Mouse (Mus musculus) midbrain, embryonic 16.5 days (tissue): ENCODE data around the gene Zbtb12. TPM values are rescaled to one million over a fixed set of nuclear protein-coding genes. Genes with fewer than 3 reads are reported as not detected.

Experiments used
- ATAC-seq: fragments of 200-750 bp; cut with Nextera tagmentation; 2 replicates; pipeline ENCODE4 v1.8.0; 2017; ENCODE audit warnings: moderate TSS enrichment
- H3K27ac ChIP-seq: fragments of 300-500 bp; sonication (generic); 2 replicates; pipeline ENCODE4 v1.5.1; 2014; ENCODE audit warnings: mild to moderate bottlenecking, low read length, mixed read lengths
- H3K27me3 ChIP-seq: fragments of 300-500 bp; sonication (generic); 2 replicates; pipeline ENCODE4 v1.6.1; 2014; ENCODE audit warnings: low read depth, low read length, mixed read lengths; ENCODE audit not compliant: control insufficient read depth, insufficient read depth
- H3K36me3 ChIP-seq: fragments of 300-500 bp; sonication (generic); 2 replicates; pipeline ENCODE4 v1.6.1; 2014; ENCODE audit warnings: mild to moderate bottlenecking, low read length, moderate library complexity, mixed read lengths; ENCODE audit not compliant: control insufficient read depth, insufficient read depth
- H3K4me1 ChIP-seq: fragments of 300-500 bp; sonication (generic); 2 replicates; pipeline ENCODE4 v1.6.1; 2014; ENCODE audit warnings: mild to moderate bottlenecking, low read length, mixed read lengths; ENCODE audit not compliant: control insufficient read depth, insufficient read depth
- H3K4me2 ChIP-seq: fragments of 300-500 bp; sonication (generic); 2 replicates; pipeline ENCODE4 v1.6.1; 2014; ENCODE audit warnings: mild to moderate bottlenecking, low read length, mixed read lengths
- H3K4me3 ChIP-seq: fragments of 300-500 bp; sonication (generic); 2 replicates; pipeline ENCODE4 v1.5.1; 2014; ENCODE audit warnings: low read depth, mild to moderate bottlenecking, low read length, moderate library complexity, mixed read lengths
- H3K9ac ChIP-seq: fragments of 300-500 bp; sonication (generic); 2 replicates; pipeline ENCODE4 v1.6.1; 2014; ENCODE audit warnings: low read depth, low read length, mixed read lengths
- H3K9me3 ChIP-seq: fragments of 300-500 bp; sonication (generic); replicated peaks from 2 replicates; pipeline ENCODE4 v1.6.1; 2014; ENCODE audit warnings: mild to moderate bottlenecking, low read length, mixed read lengths; ENCODE audit not compliant: control insufficient read depth, poor library complexity, severe bottlenecking
- WGBS: fragments of 180-500 bp; shearing (Covaris S2); extraction: QIAGEN DNeasy Blood & Tissue Kit; methylation state at CpG from one replicate; pipeline ENCODE4 v1.1.7; 2014; 5-methylcytosine and 5-hydroxymethylcytosine counted together
- polyA plus RNA-seq: library from polyadenylated mRNA; unstranded; fragments of >200 nt; fragmentation: Nextera tagmentation; extraction: Ambion mirVana; gene quantifications from 2 replicates; pipeline ENCODE4 v1.2.1, GENCODE M21; 2015

The Zbtb12 gene
- polyA plus RNA-seq, 1 experiment from 2014 or later: 12.4 TPM

- Histone ChIP-seq H3K4me3 (peak within 1 kb of the TSS; percentile 81), H3K9me3 (no peaks in the 10 kb centered on the region), H3K27me3 (no peaks in the 10 kb centered on the region), H3K27ac (peak within 1 kb of the TSS; percentile 77), H3K4me2 (peak within 1 kb of the TSS; percentile 95), H3K4me1 (peaks cover 7% of the 10 kb centered on the region), H3K36me3 (peaks cover 9% of the 10 kb centered on the region; the same call in 1 of the 2 replicates), H3K9ac (peak within 1 kb of the TSS; percentile 79)
- under 1% methylated on average over 37 of the region's 38 CpGs for WGBS
- ATAC-seq: peak; percentile 98
These were observed 51.9 kb downstream of the Zbtb12 start, which contains the start of gene Neu1 for GRCm38 (mm10) chr17:34931061-34931734. TSS of gene Neu1 (plus strand) at chr17:34931253.

GRCm38 (mm10) chr17:34931735-34932098 lies 52.4 kb downstream of the Zbtb12 start:
- H3K9me3 ChIP-seq: no peaks in the 10 kb centered on the region
- H3K27me3 ChIP-seq: no peaks in the 10 kb centered on the region
- H3K4me2 ChIP-seq: peak overlapping the region; percentile 95
- H3K9ac ChIP-seq: peak overlapping the region; percentile 79
- H3K4me1 ChIP-seq: peaks cover 7% of the 10 kb centered on the region
- H3K4me3 ChIP-seq: peak overlapping the region; percentile 81
- H3K36me3 ChIP-seq: peaks cover 9% of the 10 kb centered on the region; the same call in 1 of the 2 replicates
- ATAC-seq: peak; percentile 66; the same call in 1 of the 2 replicates
- H3K27ac ChIP-seq: peak overlapping the region; percentile 77
- 5% methylated on average over 14 of the region's 14 CpGs for WGBS

- no peak for ATAC-seq
- H3K27ac ChIP-seq: no peak overlapping the region; the same call in 1 of the 2 replicates
- no peaks in the 10 kb centered on the region for H3K27me3 ChIP-seq
- H3K4me3 ChIP-seq: peak overlapping the region; percentile 81
- H3K9me3 ChIP-seq: no peaks in the 10 kb centered on the region
- 89% methylated on average over 8 of the region's 8 CpGs for WGBS
- peak overlapping the region; percentile 95 for H3K4me2 ChIP-seq
- peaks cover 9% of the 10 kb centered on the region; the same call in 1 of the 2 replicates for H3K36me3 ChIP-seq
- H3K4me1 ChIP-seq: peaks cover 7% of the 10 kb centered on the region
- H3K9ac ChIP-seq: peak overlapping the region; percentile 79
These were observed 53.0 kb downstream of the Zbtb12 start for GRCm38 (mm10) chr17:34932287-34932686.

- no peaks in the 10 kb centered on the region for H3K27me3 ChIP-seq
- ATAC-seq: no peak
- H3K9ac ChIP-seq: no peak overlapping the region
- no peak overlapping the region for H3K4me2 ChIP-seq
- no peak overlapping the region for H3K4me3 ChIP-seq
- H3K36me3 ChIP-seq: peaks cover 9% of the 10 kb centered on the region; the same call in 1 of the 2 replicates
- peaks cover 7% of the 10 kb centered on the region for H3K4me1 ChIP-seq
- WGBS: 70% methylated on average over 24 of the region's 24 CpGs
- no peaks in the 10 kb centered on the region for H3K9me3 ChIP-seq
- no peak overlapping the region for H3K27ac ChIP-seq
These were observed 54.7 kb downstream of the Zbtb12 start for GRCm38 (mm10) chr17:34934031-34934430.

- Histone ChIP-seq H3K4me2 (no peak overlapping the region), H3K36me3 (peaks cover 9% of the 10 kb centered on the region; the same call in 1 of the 2 replicates), H3K9ac (no peak overlapping the region), H3K9me3 (no peaks in the 10 kb centered on the region), H3K4me1 (peaks cover 7% of the 10 kb centered on the region), H3K4me3 (no peak overlapping the region), H3K27me3 (no peaks in the 10 kb centered on the region), H3K27ac (no peak overlapping the region)
- no peak for ATAC-seq
- WGBS: 58% methylated on average over 8 of the region's 8 CpGs
These were observed 55.5 kb downstream of the Zbtb12 start for GRCm38 (mm10) chr17:34934830-34935229.

- ATAC-seq: no peak
- 89% methylated on average over 6 of the region's 6 CpGs for WGBS
- H3K27me3 ChIP-seq: no peaks in the 10 kb centered on the region
- 0 out of 2 replicates have a peak, but pooled peaks cover 2% of the 10 kb centered on the region for H3K4me1 ChIP-seq
- H3K9ac ChIP-seq: no peak overlapping the region
- H3K27ac ChIP-seq: no peak overlapping the region
- no peak overlapping the region for H3K4me2 ChIP-seq
- no peak overlapping the region for H3K4me3 ChIP-seq
- peaks cover 9% of the 10 kb centered on the region; the same call in 1 of the 2 replicates for H3K36me3 ChIP-seq
- no peaks in the 10 kb centered on the region for H3K9me3 ChIP-seq
These were observed 58.8 kb downstream of the Zbtb12 start for GRCm38 (mm10) chr17:34937960-34938505.

- H3K4me1 ChIP-seq: 0 out of 2 replicates have a peak, but pooled peaks cover 2% of the 10 kb centered on the region
- H3K27me3 ChIP-seq: no peaks in the 10 kb centered on the region
- peak overlapping the region; percentile 13 for H3K4me3 ChIP-seq
- peak overlapping the region; percentile 29 for H3K4me2 ChIP-seq
- H3K27ac ChIP-seq: no peak overlapping the region
- H3K9ac ChIP-seq: peak overlapping the region; percentile 38; the same call in 1 of the 2 replicates
- H3K9me3 ChIP-seq: no peaks in the 10 kb centered on the region
- 6% methylated on average over 15 of the region's 15 CpGs for WGBS
- no peak for ATAC-seq
- H3K36me3 ChIP-seq: no peaks in the 10 kb centered on the region
These were observed 62.2 kb downstream of the Zbtb12 start for GRCm38 (mm10) chr17:34941344-34942041.

GRCm38 (mm10) chr17:34943128-34943815 lies 64.0 kb downstream of the Zbtb12 start:
- no peaks in the 10 kb centered on the region for H3K27me3 ChIP-seq
- 0 out of 2 replicates have a peak, but pooled peaks cover 2% of the 10 kb centered on the region for H3K4me1 ChIP-seq
- H3K27ac ChIP-seq: no peak overlapping the region
- no peak overlapping the region for H3K4me2 ChIP-seq
- no peaks in the 10 kb centered on the region for H3K9me3 ChIP-seq
- WGBS: 86% methylated on average over 4 of the region's 4 CpGs
- H3K36me3 ChIP-seq: no peaks in the 10 kb centered on the region
- no peak overlapping the region for H3K4me3 ChIP-seq
- ATAC-seq: no peak
- H3K9ac ChIP-seq: no peak overlapping the region
